Mouse (Mus musculus) intestine, embryonic 16.5 days (tissue): ENCODE results near the gene Dse. TPM values are rescaled to one million over a fixed set of nuclear protein-coding genes. Genes with fewer than 3 reads are reported as not detected.

ENCODE experiments used
- ATAC-seq: fragments of 200-750 bp; cut with Nextera tagmentation; 2 replicates; pipeline ENCODE4 v1.8.0; 2017; ENCODE audit warnings: moderate TSS enrichment, moderate library complexity
- H3K27ac ChIP-seq: fragments of 300-500 bp; sonication (generic); 2 replicates; pipeline ENCODE4 v1.5.1; 2014; ENCODE audit warnings: mild to moderate bottlenecking, low read length
- H3K27me3 ChIP-seq: fragments of 300-500 bp; sonication (generic); replicated peaks from 2 replicates; pipeline ENCODE4 v1.6.1; 2014; ENCODE audit warnings: low read length, control low read depth, mixed read lengths; ENCODE audit not compliant: control insufficient read depth, insufficient read depth
- H3K36me3 ChIP-seq: fragments of 300-500 bp; sonication (generic); 2 replicates; pipeline ENCODE4 v1.6.1; 2014; ENCODE audit warnings: low read length, control low read depth; ENCODE audit not compliant: control insufficient read depth, insufficient read depth
- H3K4me1 ChIP-seq: fragments of 300-500 bp; sonication (generic); 2 replicates; pipeline ENCODE4 v1.6.1; 2014; ENCODE audit warnings: low read length, control low read depth, mixed read lengths; ENCODE audit not compliant: control insufficient read depth, insufficient read depth
- H3K4me2 ChIP-seq: fragments of 300-500 bp; sonication (generic); 2 replicates; pipeline ENCODE4 v1.6.1; 2014; ENCODE audit warnings: low read depth, low read length, control low read depth
- H3K4me3 ChIP-seq: fragments of 300-500 bp; sonication (generic); 2 replicates; pipeline ENCODE4 v1.5.1; 2014; ENCODE audit warnings: mild to moderate bottlenecking, low read length
- H3K9ac ChIP-seq: fragments of 300-500 bp; sonication (generic); 2 replicates; pipeline ENCODE4 v1.6.1; 2014; ENCODE audit warnings: low read depth, low read length
- H3K9me3 ChIP-seq: fragments of 300-500 bp; sonication (generic); 2 replicates; pipeline ENCODE4 v1.6.1; 2016; ENCODE audit warnings: low read length, control low read depth; ENCODE audit not compliant: control insufficient read depth
- WGBS: fragments of 180-500 bp; shearing (Covaris S2); extraction: QIAGEN DNeasy Blood & Tissue Kit; methylation state at CpG from one replicate; pipeline ENCODE4 v1.1.7; 2014; 5-methylcytosine and 5-hydroxymethylcytosine counted together
- polyA plus RNA-seq: library from polyadenylated mRNA; unstranded; fragments of >200 nt; fragmentation: Nextera tagmentation; extraction: Ambion mirVana; gene quantifications from 2 replicates; pipeline ENCODE4 v1.2.1, GENCODE M21; 2015

The Dse gene
- polyA plus RNA-seq, 1 experiment from 2014 or later, result 13.6 TPM

GRCm38 (mm10) chr10:34233931-34234745 lies 26.6 kb upstream of the Dse start:
- Histone ChIP-seq H3K9ac (no peak overlapping the region), H3K4me1 (0 out of 2 replicates have a peak, but pooled peaks cover 2% of the 10 kb centered on the region), H3K4me3 (no peak overlapping the region), H3K27me3 (no peaks in the 10 kb centered on the region), H3K9me3 (no peaks in the 10 kb centered on the region), H3K36me3 (no peaks in the 10 kb centered on the region), H3K4me2 (no peak overlapping the region), H3K27ac (no peak overlapping the region)
- WGBS, result 31% methylated on average over 2 of the region's 2 CpGs
- ATAC-seq, result no peak

GRCm38 (mm10) chr10:34233418-34233817 lies 25.9 kb upstream of the Dse start:
- H3K9ac ChIP-seq, result no peak overlapping the region
- no peaks in the 10 kb centered on the region for H3K9me3 ChIP-seq

GRCm38 (mm10) chr10:34230121-34230675 lies 22.7 kb upstream of the Dse start:
- Histone ChIP-seq H3K4me3 (no peak overlapping the region), H3K9ac (no peak overlapping the region), H3K36me3 (no peaks in the 10 kb centered on the region), H3K27ac (no peak overlapping the region), H3K27me3 (no peaks in the 10 kb centered on the region), H3K4me2 (no peak overlapping the region), H3K4me1 (0 out of 2 replicates have a peak, but pooled peaks cover 2% of the 10 kb centered on the region), H3K9me3 (no peaks in the 10 kb centered on the region)
- ATAC-seq, result no peak
- 27% methylated on average over 5 of the region's 5 CpGs for WGBS

More at GRCm38 (mm10) chr10:34233418-34233817, 25.9 kb upstream of the Dse start:
- no peaks in the 10 kb centered on the region for H3K27me3 ChIP-seq
- no peak for ATAC-seq
- no peak overlapping the region for H3K4me2 ChIP-seq
- H3K4me3 ChIP-seq, result no peak overlapping the region
- 0 out of 2 replicates have a peak, but pooled peaks cover 2% of the 10 kb centered on the region for H3K4me1 ChIP-seq
- no peaks in the 10 kb centered on the region for H3K36me3 ChIP-seq
- no peak overlapping the region for H3K27ac ChIP-seq
- WGBS, result 88% methylated on average over 1 of the region's 1 CpGs

DNA sequence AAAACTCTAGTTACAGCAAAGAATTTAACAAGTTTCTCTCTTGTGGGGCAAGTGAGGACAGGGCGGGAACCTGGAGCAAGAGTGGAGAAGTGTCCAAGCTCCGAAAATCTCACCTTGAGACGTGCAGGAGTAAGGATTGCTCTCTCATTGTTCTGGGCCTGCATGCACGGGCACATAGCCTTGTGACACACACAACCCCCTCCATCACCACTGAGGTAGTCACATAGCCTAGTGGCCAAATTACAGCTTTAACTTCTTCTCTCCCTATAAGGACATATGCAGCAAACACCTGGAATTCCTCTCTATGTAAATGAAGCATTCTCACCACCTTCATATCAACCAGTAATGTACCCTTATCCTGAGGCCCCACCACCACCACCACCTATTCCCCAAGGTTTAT lies 22.0 kb upstream of the Dse start:
- no peak for ATAC-seq
- H3K4me3 ChIP-seq, result no peak overlapping the region
- 79% methylated on average over 4 of the region's 4 CpGs for WGBS
- H3K27me3 ChIP-seq, result no peaks in the 10 kb centered on the region
- no peaks in the 10 kb centered on the region for H3K36me3 ChIP-seq
- 0 out of 2 replicates have a peak, but pooled peaks cover 2% of the 10 kb centered on the region for H3K4me1 ChIP-seq
- H3K9me3 ChIP-seq, result no peaks in the 10 kb centered on the region
- no peak overlapping the region for H3K27ac ChIP-seq
- H3K4me2 ChIP-seq, result no peak overlapping the region
- no peak overlapping the region for H3K9ac ChIP-seq

DNA sequence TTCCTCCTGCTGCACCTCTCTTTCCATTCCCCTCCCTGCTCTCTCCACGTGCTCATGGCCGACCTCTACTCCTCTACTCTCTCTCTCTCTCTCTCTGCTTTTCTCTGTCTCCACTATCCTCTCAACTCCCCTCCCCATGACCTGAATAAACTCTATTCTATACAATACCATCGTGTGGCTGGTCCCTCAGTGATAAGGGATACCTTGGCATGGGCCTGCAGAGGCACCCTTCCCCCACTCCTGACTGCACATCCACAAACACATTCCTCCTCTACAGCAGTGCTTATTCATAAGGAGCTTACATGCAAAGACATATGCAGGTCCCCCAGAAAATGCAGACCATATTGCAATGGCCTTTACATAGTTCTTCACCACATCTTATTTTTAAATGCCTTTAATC lies 16.1 kb upstream of the Dse start:
- no peaks in the 10 kb centered on the region for H3K4me1 ChIP-seq
- no peak overlapping the region for H3K4me3 ChIP-seq
- no peak for ATAC-seq
- no peak overlapping the region for H3K9ac ChIP-seq
- WGBS, result 45% methylated on average over 3 of the region's 3 CpGs
- H3K4me2 ChIP-seq, result no peak overlapping the region
- no peaks in the 10 kb centered on the region for H3K9me3 ChIP-seq
- H3K27ac ChIP-seq, result no peak overlapping the region
- no peaks in the 10 kb centered on the region for H3K27me3 ChIP-seq
- H3K36me3 ChIP-seq, result no peaks in the 10 kb centered on the region

DNA sequence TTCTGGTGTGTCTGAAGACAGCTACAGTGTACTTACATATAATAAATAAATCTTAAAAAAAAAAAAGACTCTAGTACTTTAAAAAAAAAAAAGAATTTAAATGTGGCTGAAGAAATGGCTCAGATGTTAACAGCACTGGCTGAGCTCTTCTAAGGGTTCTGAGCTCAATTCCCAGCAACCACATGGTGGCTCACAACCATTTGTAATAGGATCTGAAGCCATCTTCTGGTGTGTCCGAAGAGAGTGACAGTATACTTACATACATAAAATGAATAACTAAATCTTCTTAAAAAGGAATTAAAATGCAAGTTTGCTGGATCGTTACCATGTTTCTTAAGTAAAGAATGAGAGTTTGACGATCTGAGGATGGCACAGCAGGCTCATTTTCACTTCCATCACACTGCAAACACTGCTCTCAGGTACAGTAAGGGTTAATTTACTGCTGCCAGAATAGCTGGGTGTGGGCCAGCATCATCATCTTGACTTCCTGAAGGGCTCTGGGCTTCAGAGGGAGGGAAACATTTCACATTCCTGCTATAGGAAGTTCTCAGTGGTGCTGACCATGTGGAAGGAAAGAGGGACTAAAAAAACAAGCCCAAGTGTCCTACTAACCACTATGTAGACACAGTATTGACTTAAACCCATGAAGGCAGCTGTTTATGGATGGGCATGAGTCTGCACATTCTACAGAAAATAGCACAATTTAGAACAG lies 14.6 kb upstream of the Dse start:
- Histone ChIP-seq H3K9me3 (no peaks in the 10 kb centered on the region), H3K27ac (no peak overlapping the region), H3K4me1 (no peaks in the 10 kb centered on the region), H3K4me2 (no peak overlapping the region), H3K36me3 (no peaks in the 10 kb centered on the region), H3K27me3 (no peaks in the 10 kb centered on the region), H3K4me3 (no peak overlapping the region), H3K9ac (no peak overlapping the region)
- 53% methylated on average over 3 of the region's 3 CpGs for WGBS
- ATAC-seq, result peak; percentile 48; the same call in 1 of the 2 replicates

- Histone ChIP-seq H3K27me3 (no peaks in the 10 kb centered on the region), H3K4me1 (no peaks in the 10 kb centered on the region), H3K9me3 (no peaks in the 10 kb centered on the region), H3K4me2 (no peak overlapping the region), H3K4me3 (no peak overlapping the region), H3K27ac (no peak overlapping the region), H3K36me3 (no peaks in the 10 kb centered on the region), H3K9ac (no peak overlapping the region)
- no peak for ATAC-seq
- 86% methylated on average over 3 of the region's 3 CpGs for WGBS
These were observed 10.7 kb upstream of the Dse start for GRCm38 (mm10) chr10:34218191-34218590.

DNA sequence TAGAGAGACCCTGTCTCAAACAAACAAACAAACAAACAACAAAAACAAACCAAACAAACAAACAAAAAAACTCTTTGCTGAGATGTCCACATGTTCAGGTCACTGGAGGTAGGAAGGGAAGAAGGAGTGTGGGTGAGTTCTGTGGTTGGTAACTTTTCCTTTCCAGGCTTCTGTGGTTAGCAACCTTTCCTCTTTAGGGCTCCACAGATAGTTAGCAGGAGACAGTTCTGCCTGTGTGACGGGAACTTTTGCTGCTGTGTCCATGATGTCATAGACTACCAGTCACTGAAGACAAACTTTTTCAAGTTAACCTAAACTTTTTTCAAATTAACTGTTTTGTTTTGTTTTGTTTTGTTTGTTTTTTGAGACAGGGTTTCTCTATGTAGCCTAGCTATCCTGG lies 8.2 kb upstream of the Dse start:
- H3K36me3 ChIP-seq, result no peaks in the 10 kb centered on the region
- no peak overlapping the region for H3K4me3 ChIP-seq
- no peak overlapping the region for H3K9ac ChIP-seq
- H3K27ac ChIP-seq, result no peak overlapping the region
- H3K4me1 ChIP-seq, result no peaks in the 10 kb centered on the region
- no peaks in the 10 kb centered on the region for H3K27me3 ChIP-seq
- no peak for ATAC-seq
- WGBS, result 95% methylated on average over 1 of the region's 1 CpGs
- no peaks in the 10 kb centered on the region for H3K9me3 ChIP-seq
- no peak overlapping the region for H3K4me2 ChIP-seq

DNA sequence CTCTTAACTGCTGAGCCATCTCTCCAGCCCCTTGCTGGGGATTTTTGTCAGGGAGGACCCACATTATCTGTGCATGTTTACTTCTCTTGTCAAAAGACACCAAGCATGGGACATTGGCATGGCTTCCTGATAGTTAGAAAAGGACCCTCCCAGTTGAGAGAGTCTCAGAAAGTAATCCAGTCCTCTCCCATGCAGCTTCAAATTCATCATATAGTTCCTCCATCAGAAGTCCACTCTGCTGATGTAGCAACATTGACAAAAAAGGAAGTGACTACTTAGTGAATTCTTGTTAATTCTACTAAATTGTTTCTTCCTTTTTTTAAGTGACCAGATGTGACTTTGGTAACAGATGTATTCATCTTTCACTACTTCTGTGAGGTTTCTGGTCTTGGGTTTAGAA lies 2.4 kb upstream of the Dse start:
- H3K4me1 ChIP-seq, result no peaks in the 10 kb centered on the region
- no peaks in the 10 kb centered on the region for H3K27me3 ChIP-seq
- no peak overlapping the region for H3K27ac ChIP-seq
- ATAC-seq, result no peak
- H3K36me3 ChIP-seq, result no peaks in the 10 kb centered on the region
- H3K4me2 ChIP-seq, result no peak overlapping the region
- no peaks in the 10 kb centered on the region for H3K9me3 ChIP-seq
- H3K4me3 ChIP-seq, result no peak overlapping the region
- H3K9ac ChIP-seq, result no peak overlapping the region
